Mouse (Mus musculus) heart, postnatal 0 days (tissue): Measurements from ENCODE around the gene Slc9a6. TPM values are rescaled to one million over a fixed set of nuclear protein-coding genes. Genes with fewer than 3 reads are reported as not detected.

Experiments
- ATAC-seq: fragments of 200-750 bp; cut with Nextera tagmentation; 2 replicates; pipeline ENCODE4 v1.8.0; 2017; ENCODE audit warnings: low read depth, moderate number of reproducible peaks, moderate library complexity; ENCODE audit not compliant: insufficient read depth
- DNase-seq: peaks from one replicate; pipeline ENCODE4 v3.0.0-alpha.2; 2016; ENCODE audit warnings: low spot score
- H3K27ac ChIP-seq: fragments of 300-500 bp; sonication (generic); 2 replicates; pipeline ENCODE4 v1.5.1; 2014; ENCODE audit warnings: low read depth, mild to moderate bottlenecking
- H3K27me3 ChIP-seq: fragments of 300-500 bp; sonication (generic); 2 replicates; pipeline ENCODE4 v1.6.1; 2014; ENCODE audit warnings: low read length, mixed read lengths; ENCODE audit not compliant: control insufficient read depth, insufficient read depth
- H3K36me3 ChIP-seq: fragments of 300-500 bp; sonication (generic); replicated peaks from 2 replicates; pipeline ENCODE4 v1.6.1; 2014; ENCODE audit warnings: low read length, mixed read lengths; ENCODE audit not compliant: control insufficient read depth, insufficient read depth
- H3K4me1 ChIP-seq: fragments of 300-500 bp; sonication (generic); 2 replicates; pipeline ENCODE4 v1.6.1; 2014; ENCODE audit warnings: antibody characterized with exemption; ENCODE audit not compliant: control insufficient read depth, insufficient read depth
- H3K4me2 ChIP-seq: fragments of 300-500 bp; sonication (generic); 2 replicates; pipeline ENCODE4 v1.6.1; 2014; ENCODE audit warnings: low read depth, mild to moderate bottlenecking, low read length, moderate library complexity
- H3K4me3 ChIP-seq: fragments of 300-500 bp; sonication (generic); 2 replicates; pipeline ENCODE4 v1.5.1; 2014; ENCODE audit warnings: low read depth, low read length
- H3K9ac ChIP-seq: fragments of 300-500 bp; sonication (generic); replicated peaks from 2 replicates; pipeline ENCODE4 v1.6.1; 2014; ENCODE audit warnings: low read depth, low read length, mixed read lengths
- H3K9me3 ChIP-seq: fragments of 300-500 bp; sonication (generic); replicated peaks from 2 replicates; pipeline ENCODE4 v1.6.1; 2016; ENCODE audit warnings: low read length; ENCODE audit not compliant: control insufficient read depth
- CTCF ChIP-seq: IDR thresholded peaks from 2 replicates; pipeline ENCODE4 v1.5.1; 2016; ENCODE audit warnings: antibody characterized with exemption, control low read depth, low read depth
- EP300 ChIP-seq: IDR thresholded peaks from 2 replicates; pipeline ENCODE4 v1.6.1; 2016; ENCODE audit warnings: antibody characterized with exemption, low read depth
- WGBS: fragments of 180-500 bp; shearing (Covaris S2); extraction: QIAGEN DNeasy Blood & Tissue Kit; methylation state at CpG from one replicate; pipeline ENCODE4 v1.1.7; 2014; 5-methylcytosine and 5-hydroxymethylcytosine counted together
- microRNA-seq: library from miRNA; unstranded; fragments of <30 nt; microRNA quantifications from one replicate; pipeline ENCODE4, GENCODE M21; 2016
- polyA plus RNA-seq: library from polyadenylated mRNA; unstranded; fragments of >200 nt; fragmentation: Nextera tagmentation; extraction: Ambion mirVana; gene quantifications from 2 replicates; pipeline ENCODE4 v1.2.1, GENCODE M21; 2015
- total RNA-seq: library from RNA; depleted of rRNA; stranded (reverse); fragments of >200 nt; gene quantifications from 2 replicates; pipeline ENCODE4 v1.2.3, GENCODE M21; 2014; ENCODE audit warnings: low replicate concordance; rRNA removed

The Slc9a6 gene
- total and polyA plus RNA-seq, 2 experiments from 2014 or later: 6.4 to 10.7 TPM

DNA sequence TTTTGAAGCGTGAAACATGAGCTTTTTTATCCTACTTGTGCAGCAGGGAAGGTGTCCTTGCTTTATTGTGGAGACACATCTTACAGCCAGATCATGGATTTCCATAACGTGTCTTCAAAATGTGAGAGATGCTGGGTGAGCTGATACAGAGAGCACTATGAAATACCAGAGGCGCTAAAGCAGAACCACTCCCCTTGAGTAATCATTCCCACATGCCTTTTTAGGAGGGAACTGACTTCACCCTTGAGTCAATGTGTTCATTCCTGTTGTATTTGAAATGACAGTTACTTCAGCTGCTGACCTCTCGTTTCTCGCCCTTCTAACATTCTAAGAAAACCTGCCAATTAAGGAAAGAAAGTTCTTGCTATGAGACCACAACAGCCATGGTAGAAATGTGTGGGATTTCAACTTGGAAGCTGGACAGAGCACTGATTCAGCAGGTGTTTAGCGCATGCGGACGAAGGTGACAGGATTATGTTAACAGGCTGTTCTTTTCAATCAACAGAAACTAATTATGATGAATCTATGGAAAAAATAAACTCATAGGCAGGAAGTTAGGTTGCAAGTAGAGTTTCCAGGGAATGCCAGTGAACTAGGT, 94.5 kb downstream of the Slc9a6 start:
- no peak for ATAC-seq
- DNase-seq: no peak
- Histone ChIP-seq H3K9me3 (no peaks in the 10 kb centered on the region), H3K4me1 (no peaks in the 10 kb centered on the region), H3K9ac (no peak overlapping the region), H3K27ac (no peak overlapping the region), H3K4me3 (no peak overlapping the region), H3K4me2 (no peak overlapping the region), H3K27me3 (no peaks in the 10 kb centered on the region), H3K36me3 (no peaks in the 10 kb centered on the region)
- TF ChIP-seq CTCF: no peak
- no peak for TF ChIP-seq EP300
- WGBS: 67% methylated on average over 8 of the region's 8 CpGs

DNA sequence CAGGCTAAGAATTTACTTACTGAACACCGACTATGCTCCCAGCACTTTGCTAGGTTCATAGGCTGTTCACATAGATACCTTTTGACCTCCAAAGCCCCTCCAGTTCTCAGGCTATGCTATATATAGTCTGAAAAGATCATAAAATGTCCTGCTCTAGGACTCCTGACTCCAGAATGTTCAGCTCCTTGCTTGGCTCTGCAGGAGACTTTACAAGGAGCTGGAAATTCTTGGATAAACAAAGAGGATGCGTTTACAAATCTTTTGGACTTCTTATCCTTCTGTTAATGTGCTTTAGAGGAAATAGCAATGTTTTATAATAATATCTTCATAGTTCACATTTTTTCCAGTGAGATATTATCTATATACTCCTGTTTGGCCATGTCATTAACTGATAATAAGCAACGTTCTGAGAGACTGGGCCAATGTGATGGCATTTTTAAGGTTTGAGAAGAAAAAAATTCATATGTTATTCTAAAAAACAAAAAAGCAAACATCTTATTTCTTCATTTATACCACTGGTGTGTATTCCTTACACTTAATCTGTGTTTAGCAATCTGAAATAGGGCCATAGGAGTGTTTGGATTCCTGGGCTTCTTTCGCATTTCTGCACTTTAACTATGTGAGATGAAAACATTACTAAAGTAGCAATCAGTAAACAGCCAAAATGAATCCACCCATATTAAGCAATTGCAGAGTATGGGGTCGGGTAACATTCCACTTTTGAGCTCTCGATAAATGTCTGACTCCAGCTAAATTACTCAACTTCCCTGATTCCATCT, 99.2 kb downstream of the Slc9a6 start:
- H3K36me3 ChIP-seq: no peaks in the 10 kb centered on the region
- H3K4me3 ChIP-seq: no peak overlapping the region
- no peak overlapping the region for H3K9ac ChIP-seq
- no peak overlapping the region for H3K27ac ChIP-seq
- no peak overlapping the region for H3K4me2 ChIP-seq
- TF ChIP-seq EP300 (no peak), CTCF (no peak)
- no peaks in the 10 kb centered on the region for H3K27me3 ChIP-seq
- no peaks in the 10 kb centered on the region for H3K9me3 ChIP-seq
- DNase-seq (no peak), ATAC-seq (no peak)
- no peaks in the 10 kb centered on the region for H3K4me1 ChIP-seq
- 64% methylated on average over 6 of the region's 6 CpGs for WGBS

DNA sequence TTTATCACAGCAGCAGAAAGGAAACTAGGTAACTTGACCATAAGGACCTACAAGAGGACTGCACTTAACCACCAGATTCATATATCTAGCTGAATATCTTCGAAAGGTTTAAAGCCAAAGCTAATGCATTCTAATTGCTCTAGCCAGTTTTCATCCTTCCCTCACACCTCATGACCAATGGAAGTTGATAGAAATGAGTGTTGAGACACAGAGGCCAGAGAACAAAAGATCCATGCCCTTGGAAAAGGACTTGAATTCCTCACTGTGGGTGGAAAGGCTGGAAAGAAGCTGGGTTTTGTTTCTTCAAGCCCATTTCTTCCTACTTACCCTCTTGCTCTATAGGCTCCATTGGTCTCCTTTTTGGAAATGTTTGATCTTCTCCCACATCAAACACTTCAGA, 101.0 kb downstream of the Slc9a6 start:
- no peak overlapping the region for H3K4me2 ChIP-seq
- ATAC-seq: no peak
- H3K27ac ChIP-seq: no peak overlapping the region
- no peak overlapping the region for H3K4me3 ChIP-seq
- DNase-seq: no peak
- WGBS: 72% methylated on average over 1 of the region's 1 CpGs
- no peak overlapping the region for H3K9ac ChIP-seq
- H3K9me3 ChIP-seq: no peaks in the 10 kb centered on the region
- H3K27me3 ChIP-seq: no peaks in the 10 kb centered on the region
- TF ChIP-seq EP300 (no peak), CTCF (no peak)
- H3K36me3 ChIP-seq: no peaks in the 10 kb centered on the region
- no peaks in the 10 kb centered on the region for H3K4me1 ChIP-seq

- Histone ChIP-seq H3K4me1 (no peaks in the 10 kb centered on the region), H3K36me3 (no peaks in the 10 kb centered on the region), H3K27ac (no peak overlapping the region), H3K27me3 (no peaks in the 10 kb centered on the region), H3K4me3 (no peak overlapping the region), H3K9ac (no peak overlapping the region), H3K4me2 (no peak overlapping the region), H3K9me3 (no peaks in the 10 kb centered on the region)
- TF ChIP-seq EP300: no peak
- no peak for TF ChIP-seq CTCF
- 53% methylated on average over 1 of the region's 1 CpGs for WGBS
- DNase-seq (no peak), ATAC-seq (no peak)
Observed at GRCm38 (mm10) chrX:56712666-56713065, 103.1 kb downstream of the Slc9a6 start.

Small RNA genes lying within 50 kb of the gene (microRNA-seq; reads per million reads assigned to microRNA genes)
- 1.1 reads per million for gene Mir5116

Other genes starting within 250 kb of the Slc9a6 start
- not detected in 2 replicates for gene Smim10l2a, start 235.2 kb upstream of the Slc9a6 start, total RNA-seq
- gene Smim10l2a, start 235.2 kb upstream of the Slc9a6 start, polyA plus RNA-seq: 0.78 and 1.2 TPM in 2 replicates
- not detected in 2 replicates for gene Gm2174, start 161.8 kb upstream of the Slc9a6 start, total RNA-seq
- 1.5 and 1.6 TPM in 2 replicates for gene Gm2174, start 161.8 kb upstream of the Slc9a6 start, polyA plus RNA-seq
- gene Ints6l, start 154.9 kb upstream of the Slc9a6 start, total RNA-seq: 13.5 and 14.7 TPM in 2 replicates
- gene Ints6l, start 154.9 kb upstream of the Slc9a6 start, polyA plus RNA-seq: 10.8 TPM in 2 replicates
- gene Gm10477, start 85.0 kb upstream of the Slc9a6 start, total RNA-seq: not detected in 2 replicates
- not detected in 2 replicates for gene Gm10477, start 85.0 kb upstream of the Slc9a6 start, polyA plus RNA-seq
- not detected in 2 replicates for gene Gm648, start 60.2 kb upstream of the Slc9a6 start, total RNA-seq
- not detected in 2 replicates for gene Gm648, start 60.2 kb upstream of the Slc9a6 start, polyA plus RNA-seq
- 28.7 and 33.4 TPM in 2 replicates for gene Mmgt1, start 11.7 kb upstream of the Slc9a6 start, total RNA-seq
- 15.3 and 16.2 TPM in 2 replicates for gene Mmgt1, start 11.7 kb upstream of the Slc9a6 start, polyA plus RNA-seq
- gene Fhl1, start 122.0 kb downstream of the Slc9a6 start, total RNA-seq: 260 and 297 TPM in 2 replicates
- 183 and 189 TPM in 2 replicates for gene Fhl1, start 122.0 kb downstream of the Slc9a6 start, polyA plus RNA-seq
- not detected in 2 replicates for gene Map7d3, start 212.6 kb downstream of the Slc9a6 start, total RNA-seq
- gene Map7d3, start 212.6 kb downstream of the Slc9a6 start, polyA plus RNA-seq: 3.0 TPM in 2 replicates